ENCODE assay signal across 20 mouse cellular contexts in genomic region chr4:150644299-150644698, GRCm38 (mm10). TPM values are rescaled to one million over a fixed set of nuclear protein-coding genes. Genes with fewer than 3 reads are reported as not detected.
DNase-seq lines count a peak whose midpoint lies in the region; ATAC-seq lines count a peak whose summit lies in the region.
"Had no signal": no experiment of that assay in that cellular context is flagged by ENCODE, and none has a peak within 500 bp of the region (broad histone marks: within the 10 kb centered on the region; RNA-seq: fewer than 3 reads in every experiment).

No protein-coding gene starts in this region.

- H3K36me3 ChIP-seq in midbrain, embryonic 10.5 days = no peaks in the 10 kb centered on the region
- H3K36me3 ChIP-seq in midbrain, embryonic 16.5 days (ENCODE audit: control insufficient read depth, insufficient read depth, low read length) = peaks cover 16% of the 10 kb centered on the region
- H3K36me3 ChIP-seq in midbrain, embryonic 11.5 days (ENCODE audit: control insufficient read depth, insufficient read depth, low read length) = no peaks in the 10 kb centered on the region
- H3K36me3 ChIP-seq in midbrain, embryonic 13.5 days = peaks cover 22% of the 10 kb centered on the region
- H3K36me3 ChIP-seq: G1E had no signal

- no peak overlapping the region for H3K4me2 ChIP-seq in midbrain, embryonic 16.5 days (ENCODE audit: low read length)
- H3K4me2 ChIP-seq in midbrain, embryonic 11.5 days = no peak overlapping the region
- no peak overlapping the region for H3K4me2 ChIP-seq in midbrain, embryonic 13.5 days (replicated peaks)

- WGBS in midbrain, embryonic 10.5 days = 92% methylated on average over 9 of the region's 9 CpGs
- 93% methylated on average over 9 of the region's 9 CpGs for whole genome bisulfite sequencing in midbrain, embryonic 16.5 days
- 88% methylated on average over 9 of the region's 9 CpGs for WGBS in midbrain, embryonic 11.5 days
- WGBS in midbrain, embryonic 13.5 days = 95% methylated on average over 9 of the region's 9 CpGs

- H3K4me3 ChIP-seq in midbrain, embryonic 10.5 days = no peak overlapping the region
- H3K4me3 ChIP-seq in midbrain, embryonic 16.5 days (ENCODE audit: low read depth, low read length) = no peak overlapping the region
- H3K4me3 ChIP-seq in midbrain, embryonic 11.5 days (ENCODE audit: low read depth, low read length) = no peak overlapping the region
- H3K4me3 ChIP-seq in midbrain, embryonic 13.5 days (replicated peaks) = no peak overlapping the region

- no peak overlapping the region for H3K9ac ChIP-seq in midbrain, embryonic 16.5 days (ENCODE audit: low read depth, low read length)
- H3K9ac ChIP-seq in midbrain, embryonic 11.5 days (ENCODE audit: low read length) = no peak overlapping the region
- no peak overlapping the region for H3K9ac ChIP-seq in midbrain, embryonic 13.5 days (replicated peaks)

- no peaks in the 10 kb centered on the region for H3K27me3 ChIP-seq in midbrain, embryonic 10.5 days (ENCODE audit: low read depth, poor library complexity, severe bottlenecking)
- H3K27me3 ChIP-seq in midbrain, embryonic 16.5 days (ENCODE audit: control insufficient read depth, insufficient read depth, low read depth, low read length) = no peaks in the 10 kb centered on the region
- no peaks in the 10 kb centered on the region for H3K27me3 ChIP-seq in midbrain, embryonic 11.5 days (ENCODE audit: control insufficient read depth, insufficient read depth, low read length)
- H3K27me3 ChIP-seq in midbrain, embryonic 13.5 days = no peaks in the 10 kb centered on the region
- H3K27me3 ChIP-seq: Patski had no signal

- no peaks in the 10 kb centered on the region for H3K9me3 ChIP-seq in midbrain, embryonic 10.5 days (replicated peaks)
- no peaks in the 10 kb centered on the region for H3K9me3 ChIP-seq in midbrain, embryonic 16.5 days (replicated peaks; ENCODE audit: control insufficient read depth, low read length, poor library complexity, severe bottlenecking)
- H3K9me3 ChIP-seq in midbrain, embryonic 11.5 days (ENCODE audit: control insufficient read depth, low read length) = no peaks in the 10 kb centered on the region
- H3K9me3 ChIP-seq in midbrain, embryonic 13.5 days = no peaks in the 10 kb centered on the region
- H3K9me3 ChIP-seq: G1E had no signal

- DNase-seq in heart, adult 11 months = peak; percentile 66
- DNase-seq in heart, adult 9 months (ENCODE audit: low spot score in 2 of 2) = no peak
- no peak for DNase-seq in midbrain, embryonic 10.5 days (ENCODE audit: low spot score)
- DNase-seq in midbrain, embryonic 11.5 days (ENCODE audit: low spot score, missing footprints) = peak; percentile 53
- DNase-seq: adrenal gland, adult 2 months; adrenal gland, adult 8-10 months; adrenal gland, postnatal 10 days; adrenal gland, postnatal 14 days; adrenal gland, postnatal 25 days; adrenal gland, postnatal 36 days; B cell, adult 2 months; cerebellum, adult 11 months; cerebellum, adult 11-12 months; cerebellum, adult 18-20 months had no signal

- 0 out of 2 replicates have a peak overlapping the region, but pooled peaks have one; percentile 33 for H3K27ac ChIP-seq in midbrain, embryonic 10.5 days (replicated peaks)
- H3K27ac ChIP-seq in midbrain, embryonic 16.5 days (ENCODE audit: low read length) = no peak overlapping the region
- no peak overlapping the region for H3K27ac ChIP-seq in midbrain, embryonic 11.5 days (ENCODE audit: low read depth, low read length)
- no peak overlapping the region for H3K27ac ChIP-seq in midbrain, embryonic 13.5 days

- ATAC-seq in midbrain, embryonic 16.5 days = no peak
- ATAC-seq in midbrain, embryonic 11.5 days (ENCODE audit: low FRiP score) = no peak
- no peak for ATAC-seq in midbrain, embryonic 13.5 days
- ATAC-seq: activated CD4-positive, CD25-positive, alpha-beta regulatory T cell, adult 4 months; CD4-positive, CD25-positive, alpha-beta regulatory T cell, adult 4 months; Patski had no signal

- H3K4me1 ChIP-seq in midbrain, embryonic 10.5 days = no peaks in the 10 kb centered on the region
- no peaks in the 10 kb centered on the region for H3K4me1 ChIP-seq in midbrain, embryonic 16.5 days (ENCODE audit: control insufficient read depth, insufficient read depth, low read length)
- no peaks in the 10 kb centered on the region for H3K4me1 ChIP-seq in midbrain, embryonic 11.5 days (ENCODE audit: control insufficient read depth, insufficient read depth, low read length)
- no peaks in the 10 kb centered on the region for H3K4me1 ChIP-seq in midbrain, embryonic 13.5 days (replicated peaks)

RNA-seq across cellular contexts. Expression of gene Slc45a1, which starts 7.7 kb away (rescaled TPM):
- polyA plus RNA-seq in midbrain, embryonic 10.5 days (2016; fragmentation: Nextera tagmentation; extraction: Ambion mirVana) = 1.7 and 4.4 TPM in 2 replicates
- 39.7 and 44.7 TPM in 2 replicates for polyA plus RNA-seq in midbrain, embryonic 16.5 days (2015; fragmentation: Nextera tagmentation; extraction: Ambion mirVana)
- polyA plus RNA-seq in midbrain, embryonic 11.5 days (2014; fragmentation: Nextera tagmentation; extraction: Ambion mirVana) = 4.4 and 4.7 TPM in 2 replicates
- 18.1 and 20.7 TPM in 2 replicates for polyA plus RNA-seq in midbrain, embryonic 13.5 days (2015; fragmentation: Nextera tagmentation; extraction: Ambion mirVana)
- polyA plus RNA-seq: CD4-positive, CD25-positive, alpha-beta regulatory T cell, adult 4 months; G1E; Patski had no signal

Comparison
In these comparisons a context has a peak if more than half of its experiments do, and no peak if none do; other contexts are left out.
1. DNase-seq: peak in heart, adult 11 months (single experiment) and midbrain, embryonic 11.5 days (single experiment); none in heart, adult 9 months (0 of 2) and midbrain, embryonic 10.5 days (single experiment).